Mouse (Mus musculus) erythroblast, embryonic 14.5 days (primary cell): ENCODE results near the gene Cox15.

Experiments used
- GATA1 ChIP-seq: IDR thresholded peaks from 2 replicates; pipeline ENCODE4 v1.6.1; 2012; ENCODE audit warnings: low read length, inconsistent platforms, mixed read lengths
- TAL1 ChIP-seq: IDR thresholded peaks from 3 replicates; pipeline ENCODE4 v1.6.1; 2012; ENCODE audit warnings: low read length, inconsistent platforms, mixed read lengths

- no peak for TF ChIP-seq GATA1
- TF ChIP-seq TAL1, result no peak
Observed at GRCm38 (mm10) chr19:43771499-43771969, 18.7 kb upstream of the Cox15 start.
